Mouse (Mus musculus): ENCODE results near the gene Abcb9.

Abcb9 gene

DNA sequence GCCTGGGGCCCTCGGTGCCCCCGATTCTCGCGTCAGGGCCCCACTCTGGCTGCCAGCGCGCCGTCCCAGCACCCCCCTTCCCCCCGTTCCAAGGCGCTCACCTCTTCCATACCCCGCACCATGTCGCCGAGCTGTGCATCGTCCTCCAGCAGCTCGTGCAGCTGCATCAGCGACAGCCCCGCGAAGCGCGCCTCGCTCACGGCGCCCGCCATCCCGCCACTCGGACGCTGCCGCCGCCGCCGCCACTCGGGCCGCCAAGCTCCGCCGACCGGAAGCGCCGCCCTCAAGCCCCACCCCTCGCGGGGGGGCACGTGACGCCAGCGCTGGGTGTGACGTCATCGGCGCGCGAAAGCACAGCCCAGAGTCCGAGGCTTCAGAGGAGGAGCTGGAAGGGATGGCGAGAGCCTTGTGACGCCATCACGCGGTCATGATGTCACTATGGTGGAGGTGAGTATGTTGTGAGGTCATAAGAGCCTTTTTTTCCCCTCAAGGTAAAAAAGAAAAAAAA is 63.5 kb downstream of the Abcb9 start, which contains the start of gene Vps37b:
TSS of gene Vps37b (minus strand) at position 270 of the 508 bp plus-strand sequence.
- DNase-seq (ENCODE audit: low read depth, low spot score) = peak; percentile 69

GRCm38 (mm10) chr5:124031068-124031955 is 64.3 kb downstream of the Abcb9 start:
- no peak for DNase-seq (ENCODE audit: low read depth, low spot score)

GRCm38 (mm10) chr5:124030386-124031067 is 65.1 kb downstream of the Abcb9 start:
- DNase-seq (ENCODE audit: low read depth, low spot score) = no peak

DNA sequence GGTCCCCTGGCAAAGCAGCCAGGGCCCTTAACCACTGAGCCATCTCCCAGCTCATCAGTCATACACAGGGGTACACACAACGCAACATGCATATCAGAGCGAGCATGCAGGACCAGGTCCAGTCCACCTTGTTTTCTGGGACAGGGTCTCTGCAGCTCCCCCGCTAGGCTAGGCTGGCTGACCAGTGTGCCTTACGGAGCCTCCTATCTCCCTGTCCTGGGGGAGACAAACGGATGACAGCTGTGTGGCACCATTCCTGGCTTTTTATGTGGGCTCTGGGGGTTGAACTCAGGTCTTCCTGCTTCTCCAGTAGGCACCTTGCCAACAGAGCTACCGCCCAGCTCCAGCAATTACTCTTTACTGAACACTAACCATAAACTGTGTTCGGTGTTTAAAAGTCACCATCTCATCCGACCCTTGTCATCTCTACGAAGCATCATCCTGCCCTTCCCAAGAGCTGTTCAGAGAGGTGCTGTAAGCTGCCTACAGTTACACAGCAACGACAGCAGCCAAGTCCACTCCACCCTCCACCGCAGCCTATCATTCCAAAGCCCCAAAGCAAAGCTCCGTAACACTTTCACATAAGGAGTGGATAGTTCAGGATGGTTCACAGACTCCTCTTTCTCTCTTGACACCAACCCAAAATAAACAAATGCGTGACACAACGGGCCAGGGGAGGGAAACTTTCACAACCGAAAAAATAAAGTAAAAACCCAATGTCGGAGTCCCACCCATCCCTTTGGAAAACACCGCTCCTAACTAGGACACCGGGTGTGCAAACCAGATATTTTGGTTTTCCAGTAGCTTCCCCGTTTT is 66.2 kb downstream of the Abcb9 start:
- DNase-seq (ENCODE audit: low read depth, low spot score) = no peak

GRCm38 (mm10) chr5:124028680-124029079 is 66.9 kb downstream of the Abcb9 start:
- no peak for DNase-seq (ENCODE audit: low read depth, low spot score)

- DNase-seq (ENCODE audit: low read depth, low spot score) = no peak
Measured at GRCm38 (mm10) chr5:124027702-124028470, 67.7 kb downstream of the Abcb9 start.

DNA sequence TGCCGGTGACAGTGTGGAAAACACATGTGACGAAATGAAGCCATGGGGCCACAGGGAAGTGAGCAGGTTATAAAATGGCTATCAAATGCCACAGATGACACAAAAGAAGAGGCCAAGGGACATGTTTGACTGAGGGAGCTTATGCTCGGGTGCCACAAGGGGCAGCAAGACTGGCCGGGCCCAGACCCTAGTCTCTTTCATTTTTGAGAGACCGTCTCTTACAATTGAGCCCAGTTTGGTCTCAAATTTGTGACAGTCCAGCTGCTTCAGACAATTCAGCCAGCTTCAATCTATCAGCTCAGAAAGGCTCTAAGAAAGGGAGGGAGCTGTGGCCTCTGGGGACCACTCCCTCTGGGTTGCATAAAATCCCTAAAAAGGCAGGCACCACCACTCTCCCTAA is 69.0 kb downstream of the Abcb9 start:
- DNase-seq (ENCODE audit: low read depth, low spot score) = no peak

DNA sequence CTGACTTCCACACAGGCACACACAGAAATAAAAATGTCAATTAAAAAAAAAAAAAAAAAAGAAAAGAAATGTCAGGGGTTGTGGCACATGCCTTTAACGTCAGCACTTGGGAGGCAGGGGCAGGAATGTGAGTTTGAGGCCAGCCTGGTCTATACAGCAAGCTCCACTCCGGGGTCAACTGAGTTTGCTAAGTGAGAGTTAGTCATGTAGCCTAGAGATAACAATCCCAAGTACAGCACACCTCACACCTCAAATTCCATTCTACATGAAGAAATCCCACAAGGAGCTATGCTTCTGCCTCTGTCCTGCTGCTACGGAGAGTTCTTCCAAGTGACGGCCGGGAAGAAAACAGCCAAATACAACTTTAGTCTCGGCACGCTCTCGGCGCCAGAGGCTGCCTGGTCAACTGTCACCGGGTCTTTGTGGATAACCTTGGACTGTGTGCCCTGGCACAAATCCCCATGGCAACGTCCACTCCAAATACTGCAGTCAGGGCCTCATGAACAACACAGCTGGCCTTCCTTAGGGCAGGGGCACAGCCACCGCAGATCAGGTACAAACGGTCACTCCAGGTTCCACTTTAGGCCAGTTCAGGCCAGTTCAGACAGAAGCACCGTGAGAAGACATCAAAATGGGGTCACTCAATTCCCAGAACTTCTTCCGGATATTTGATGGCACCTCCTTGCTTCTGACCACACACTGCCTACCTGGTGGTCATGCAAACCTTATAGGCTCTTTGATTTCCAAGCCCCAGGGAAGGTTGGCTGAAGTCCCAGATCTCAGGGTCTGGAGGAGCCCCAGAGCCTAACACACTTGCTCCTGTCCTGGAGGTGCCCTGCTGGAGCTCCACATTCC is 69.8 kb downstream of the Abcb9 start:
- DNase-seq (ENCODE audit: low read depth, low spot score) = no peak

DNA sequence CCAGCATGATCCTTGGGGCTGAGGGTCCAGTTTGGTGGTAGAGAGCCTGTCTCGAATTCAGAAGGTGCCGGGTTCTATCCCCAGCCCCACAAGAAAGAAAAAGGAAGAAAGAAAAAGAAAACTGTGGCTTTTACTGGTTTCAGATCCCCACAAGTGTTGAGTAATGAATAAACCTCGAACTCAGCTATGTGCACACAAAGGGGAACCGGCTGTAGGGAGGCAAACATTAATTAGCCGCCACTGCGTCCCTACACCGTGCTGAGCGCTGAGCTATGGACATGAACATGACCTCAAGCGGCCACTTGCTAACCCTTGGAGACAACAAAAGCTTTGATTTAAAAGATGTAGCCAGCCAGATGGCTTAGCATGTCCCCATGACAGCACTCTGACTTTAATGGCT is 70.5 kb downstream of the Abcb9 start:
- DNase-seq (ENCODE audit: low read depth, low spot score) = no peak

DNA sequence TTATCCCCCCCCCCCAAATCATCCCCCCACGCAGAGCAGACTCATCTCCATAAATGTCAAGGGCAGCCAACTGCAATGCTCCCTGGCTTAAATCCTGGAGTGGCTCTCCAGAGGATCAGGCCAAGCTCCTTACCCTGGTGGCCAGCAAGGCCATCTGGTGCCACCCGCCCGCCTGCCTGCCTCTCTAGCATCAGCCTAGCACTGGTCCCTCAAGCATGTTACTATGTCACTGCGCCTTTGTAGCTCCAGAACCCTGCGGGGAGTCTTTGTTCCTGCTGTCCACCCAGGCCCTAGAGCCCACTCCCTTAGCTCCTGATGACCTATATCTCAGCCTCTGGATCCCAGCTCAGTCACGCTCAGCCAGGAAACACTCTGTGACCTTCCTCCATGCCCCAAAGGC is 70.9 kb downstream of the Abcb9 start:
- no peak for DNase-seq (ENCODE audit: low read depth, low spot score)

DNA sequence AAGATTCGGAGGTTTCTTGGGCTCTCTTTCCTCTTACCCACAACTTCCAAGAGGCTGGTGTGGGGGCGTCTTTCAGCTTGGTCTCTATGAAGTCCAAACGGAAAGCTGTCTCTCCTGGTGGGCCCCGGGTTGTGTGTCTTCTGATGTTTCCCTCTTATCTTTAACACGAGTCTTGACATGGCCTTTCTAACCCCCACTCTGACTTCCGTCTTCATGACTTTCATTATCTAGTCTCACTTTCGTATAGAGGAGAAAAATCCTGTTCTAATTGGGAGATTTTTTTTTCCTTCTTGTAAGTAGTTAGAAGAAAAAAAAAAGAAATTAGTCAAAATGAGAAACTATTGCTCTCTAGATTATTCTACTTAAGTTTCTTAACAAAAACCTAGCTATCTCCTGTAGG is 73.2 kb downstream of the Abcb9 start:
- DNase-seq (ENCODE audit: low read depth, low spot score) = no peak

DNA sequence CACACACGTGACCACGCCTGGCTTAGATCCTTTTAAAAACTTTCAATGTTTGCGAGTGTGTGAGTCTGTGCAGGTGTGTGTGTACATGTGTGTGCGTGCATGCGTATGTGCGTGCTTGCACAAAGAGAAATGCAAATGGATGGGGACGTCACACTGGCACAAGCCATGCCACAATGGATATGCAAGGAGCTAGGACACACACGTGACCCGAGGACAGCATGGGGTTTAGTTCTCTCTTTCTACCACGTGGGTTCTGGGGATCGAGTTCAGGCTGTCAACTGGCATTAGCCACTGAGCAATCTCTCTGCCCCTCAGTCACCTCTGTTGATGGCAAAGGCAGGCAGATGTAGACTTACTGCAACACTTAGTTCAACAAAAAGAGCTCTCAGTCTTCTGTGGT is 73.9 kb downstream of the Abcb9 start:
- no peak for DNase-seq (ENCODE audit: low read depth, low spot score)

GRCm38 (mm10) chr5:124021148-124021547 is 74.5 kb downstream of the Abcb9 start:
- no peak for DNase-seq (ENCODE audit: low read depth, low spot score)

DNA sequence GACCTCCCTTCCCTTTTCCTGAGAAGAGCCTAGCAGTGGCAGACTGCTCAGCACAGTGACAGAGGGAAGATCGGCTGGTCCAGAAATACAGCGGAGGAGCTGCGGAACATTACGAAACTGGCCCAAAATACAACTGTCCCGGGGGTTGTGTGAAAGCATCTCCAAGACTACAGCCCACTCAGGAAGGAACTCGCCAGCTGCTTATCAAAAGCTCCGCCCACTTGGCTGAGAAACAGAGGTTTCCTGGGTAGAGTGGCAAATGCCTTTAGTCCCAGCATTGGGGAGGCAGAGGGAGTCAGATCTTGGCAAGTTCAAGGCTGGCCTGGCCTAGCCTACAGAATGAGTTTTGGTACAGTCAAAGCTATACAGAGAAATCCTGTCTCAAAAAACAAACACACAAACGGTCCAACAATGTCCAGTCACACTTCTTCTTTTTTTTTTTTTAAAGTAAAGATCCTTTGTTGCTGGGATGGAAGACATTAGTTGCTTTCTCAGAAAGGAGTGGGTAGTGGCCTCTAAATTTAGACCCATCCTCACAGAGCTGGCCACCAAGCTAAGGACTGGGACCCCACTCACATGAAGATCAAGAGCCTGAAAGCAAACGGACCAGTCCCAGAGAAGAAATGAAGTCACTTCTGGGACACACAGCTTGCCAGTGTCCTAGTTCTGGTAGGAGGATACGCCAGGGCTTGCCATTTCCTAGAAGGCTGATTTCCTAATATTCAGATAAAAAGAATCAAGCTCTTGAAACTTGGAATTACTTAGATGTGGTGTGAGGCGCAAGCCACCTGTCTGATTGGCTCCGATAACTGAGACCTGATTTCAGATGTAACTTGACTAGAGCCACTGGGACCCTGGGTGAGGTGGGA is 76.0 kb downstream of the Abcb9 start:
- no peak for DNase-seq (ENCODE audit: low read depth, low spot score)

GRCm38 (mm10) chr5:124018651-124019050 is 76.9 kb downstream of the Abcb9 start:
- no peak for DNase-seq (ENCODE audit: low read depth, low spot score)

DNA sequence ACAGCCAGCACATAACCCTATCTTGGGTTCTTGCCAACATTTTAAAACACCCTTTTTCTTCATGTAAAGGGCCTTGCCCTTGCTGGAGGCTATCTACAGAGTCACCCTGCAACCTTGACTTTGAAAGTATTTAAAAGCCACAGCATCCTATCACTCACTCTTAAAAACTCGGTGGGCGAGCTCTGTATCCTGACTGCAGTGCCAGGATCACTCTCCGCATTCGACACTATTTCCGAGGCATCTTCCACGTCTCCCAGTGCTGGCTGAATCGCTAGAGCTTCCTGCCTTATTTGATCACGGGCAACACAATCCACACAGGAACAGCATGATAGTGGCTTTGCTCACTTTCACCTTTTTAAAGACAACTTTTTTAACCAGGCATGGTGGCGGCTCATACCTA is 77.7 kb downstream of the Abcb9 start:
- DNase-seq (ENCODE audit: low read depth, low spot score) = no peak

DNA sequence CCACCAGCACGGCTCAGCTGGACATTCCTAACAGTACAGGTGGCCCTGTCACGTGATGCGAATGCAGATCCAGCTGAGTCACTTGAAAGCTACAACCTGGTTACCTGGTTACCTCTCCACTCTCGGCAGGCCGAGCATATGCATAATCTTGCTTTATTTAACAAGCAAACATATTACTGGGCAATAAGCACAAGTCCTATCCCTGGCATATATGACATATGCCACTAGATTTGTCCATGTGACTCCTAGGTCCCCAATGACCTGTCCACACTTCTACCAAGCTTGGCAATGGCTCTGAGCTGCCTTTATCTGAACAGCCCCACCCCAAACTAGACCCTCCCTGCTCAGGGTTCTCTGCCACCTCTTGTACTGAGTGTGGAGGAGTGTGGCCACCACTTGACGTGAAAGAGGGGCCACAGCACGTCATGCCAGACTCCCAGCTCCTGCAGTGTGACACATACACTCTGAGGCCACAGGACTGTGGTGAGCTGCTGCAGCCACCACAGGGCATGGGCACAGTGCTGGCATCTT is 79.2 kb downstream of the Abcb9 start:
- DNase-seq (ENCODE audit: low read depth, low spot score) = no peak

DNA sequence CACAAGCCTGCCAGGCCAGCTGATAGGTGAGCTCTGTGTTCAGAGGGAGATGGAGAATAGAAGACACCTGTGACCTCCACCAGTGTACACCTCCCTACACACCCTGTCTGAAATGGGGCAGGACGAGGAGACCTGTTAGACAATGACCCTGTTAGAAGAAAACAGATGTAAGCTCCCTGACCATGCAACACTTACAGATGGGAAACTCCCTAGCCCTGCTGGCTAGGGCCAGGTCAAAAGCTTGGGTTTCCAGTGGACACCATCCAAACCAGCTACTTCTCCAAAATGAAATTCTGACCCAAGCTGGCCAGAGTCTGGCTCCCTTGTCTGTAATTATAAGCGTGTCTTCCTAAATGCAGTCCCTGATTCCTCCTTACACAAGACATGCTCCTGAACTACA is 79.9 kb downstream of the Abcb9 start:
- no peak for DNase-seq (ENCODE audit: low read depth, low spot score)

DNA sequence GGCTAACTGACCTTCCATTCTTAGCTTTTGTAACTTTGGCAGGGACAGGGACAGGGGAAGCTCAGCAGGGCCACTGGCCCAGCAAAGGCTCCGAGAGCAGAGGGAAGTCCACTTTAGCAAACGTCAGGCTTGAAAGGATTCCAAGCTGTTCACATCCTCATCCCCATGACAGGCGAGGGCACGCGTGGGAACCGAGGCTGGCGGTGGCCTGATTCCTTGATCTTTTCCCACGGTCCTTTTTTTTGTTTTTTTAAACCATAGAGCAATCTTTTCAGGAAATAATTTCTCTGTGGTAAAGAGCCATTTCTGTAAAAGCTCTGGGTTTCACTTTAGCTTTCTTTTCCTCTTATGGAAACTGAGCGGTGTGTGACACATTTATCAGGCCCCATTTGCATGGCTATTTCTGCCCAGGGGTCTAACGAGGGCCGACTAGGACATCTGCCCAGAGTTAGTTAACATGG is 80.8 kb downstream of the Abcb9 start:
- no peak for DNase-seq (ENCODE audit: low read depth, low spot score)

Measured in brain, embryonic 18.5 days (tissue).